In the genomic region with DNA sequence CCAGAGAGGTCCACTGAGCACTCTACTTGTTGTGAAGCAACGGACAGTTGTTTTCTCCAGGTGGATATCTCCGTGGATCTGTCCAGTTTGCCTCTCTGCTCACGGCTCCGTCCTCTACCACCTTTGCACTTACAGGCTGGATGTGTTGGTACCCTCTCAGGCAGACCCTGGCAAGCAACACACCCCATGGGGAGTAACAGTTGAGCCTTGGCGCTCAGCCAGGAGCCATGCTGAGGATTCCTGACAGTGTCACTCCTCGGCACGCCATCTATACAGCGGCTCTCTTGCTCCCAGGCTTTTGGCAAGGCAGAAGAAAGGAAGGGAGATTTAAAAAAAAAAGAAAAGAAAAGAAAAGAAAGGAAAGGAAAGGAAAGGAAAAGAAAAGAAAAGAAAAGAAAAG, we compare ENCODE assay signal across 15 mouse cellular contexts. TPM values are rescaled to one million over a fixed set of nuclear protein-coding genes. Genes with fewer than 3 reads are reported as not detected.
DNase-seq lines count a peak whose midpoint lies in the region; ATAC-seq and TF ChIP-seq lines count a peak whose summit lies in the region.
"Had no signal": no experiment of that assay in that cellular context is flagged by ENCODE, and none has a peak within 500 bp of the region (broad histone marks: within the 10 kb centered on the region; RNA-seq: fewer than 3 reads in every experiment).

No protein-coding gene starts in this region.

- H3K36me3 ChIP-seq in forebrain, postnatal 0 days (ENCODE audit: insufficient read depth): no peaks in the 10 kb centered on the region
- H3K36me3 ChIP-seq in forebrain, embryonic 11.5 days (ENCODE audit: control insufficient read depth, insufficient read depth, low read length): no peaks in the 10 kb centered on the region
- no peaks in the 10 kb centered on the region for H3K36me3 ChIP-seq in lung, embryonic 14.5 days (ENCODE audit: insufficient read depth)
- H3K36me3 ChIP-seq: liver, embryonic 12.5 days; lung, embryonic 15.5 days had no signal

- WGBS in forebrain, postnatal 0 days: 41% methylated on average over 8 of the region's 8 CpGs
- WGBS in forebrain, embryonic 11.5 days: 79% methylated on average over 8 of the region's 8 CpGs
- WGBS in lung, embryonic 14.5 days: 59% methylated on average over 8 of the region's 8 CpGs

- no peaks in the 10 kb centered on the region for H3K4me1 ChIP-seq in forebrain, postnatal 0 days (ENCODE audit: insufficient read depth)
- peaks cover 22% of the 10 kb centered on the region for H3K4me1 ChIP-seq in forebrain, embryonic 11.5 days (replicated peaks; ENCODE audit: control insufficient read depth, insufficient read depth, low read length)
- peaks cover 3% of the 10 kb centered on the region; the same call in 1 of the 2 replicates for H3K4me1 ChIP-seq in lung, embryonic 14.5 days (ENCODE audit: insufficient read depth)

- no peak overlapping the region for H3K4me3 ChIP-seq in forebrain, postnatal 0 days (ENCODE audit: low read depth, low read length)
- H3K4me3 ChIP-seq in forebrain, embryonic 11.5 days (ENCODE audit: low read depth, low read length): no peak overlapping the region
- H3K4me3 ChIP-seq in lung, embryonic 14.5 days (ENCODE audit: low read depth, low read length): no peak overlapping the region
- H3K4me3 ChIP-seq: heart, embryonic 12.5 days; liver, embryonic 12.5 days; lung, embryonic 15.5 days had no signal

- peak; percentile 34 for DNase-seq in forebrain, postnatal 0 days
- DNase-seq in forebrain, embryonic 11.5 days (ENCODE audit: low spot score): no peak
- DNase-seq in lung, embryonic 14.5 days: peak; percentile 57
- no peak for DNase-seq in lung, postnatal 36 days
- DNase-seq in right cerebral cortex, postnatal 4 days: peak; percentile 54
- DNase-seq in right cerebral cortex, adult 2 months (ENCODE audit: low spot score in 2 of 2): no peak
- peak; percentile 27 to 44 for DNase-seq in cerebellum, postnatal 36 days
- DNase-seq in layer of hippocampus, postnatal 36 days: no peak
- DNase-seq: adrenal gland, postnatal 10 days; heart, postnatal 36 days; kidney, adult 8-10 months; spleen, adult 18-20 months had no signal

- H3K27me3 ChIP-seq in forebrain, postnatal 0 days (ENCODE audit: insufficient read depth, low read length): no peaks in the 10 kb centered on the region
- H3K27me3 ChIP-seq in forebrain, embryonic 11.5 days (ENCODE audit: control insufficient read depth, insufficient read depth, low read length): peaks cover 37% of the 10 kb centered on the region
- no peaks in the 10 kb centered on the region for H3K27me3 ChIP-seq in lung, embryonic 14.5 days (ENCODE audit: insufficient read depth, low read length)
- H3K27me3 ChIP-seq: heart, embryonic 12.5 days; liver, embryonic 12.5 days; lung, embryonic 15.5 days had no signal

- no peak overlapping the region for H3K27ac ChIP-seq in forebrain, postnatal 0 days (ENCODE audit: low read depth, low read length)
- no peak overlapping the region for H3K27ac ChIP-seq in forebrain, embryonic 11.5 days (ENCODE audit: low read depth, low read length)
- H3K27ac ChIP-seq in lung, embryonic 14.5 days (ENCODE audit: low read depth): no peak overlapping the region
- H3K27ac ChIP-seq: liver, embryonic 12.5 days had no signal

- H3K9ac ChIP-seq in forebrain, postnatal 0 days: no peak overlapping the region
- no peak overlapping the region for H3K9ac ChIP-seq in forebrain, embryonic 11.5 days (ENCODE audit: low read length)
- no peak overlapping the region for H3K9ac ChIP-seq in lung, embryonic 14.5 days
- H3K9ac ChIP-seq: liver, embryonic 12.5 days; lung, embryonic 15.5 days had no signal

- no peaks in the 10 kb centered on the region for H3K9me3 ChIP-seq in forebrain, postnatal 0 days (ENCODE audit: low read length)
- H3K9me3 ChIP-seq in forebrain, embryonic 11.5 days (ENCODE audit: control insufficient read depth, low read length): no peaks in the 10 kb centered on the region
- no peaks in the 10 kb centered on the region for H3K9me3 ChIP-seq in lung, embryonic 14.5 days (ENCODE audit: low read depth, low read length)
- H3K9me3 ChIP-seq: heart, embryonic 12.5 days; liver, embryonic 12.5 days; lung, embryonic 15.5 days had no signal

- ATAC-seq in forebrain, postnatal 0 days: no peak
- no peak for ATAC-seq in forebrain, embryonic 11.5 days (replicated peaks; ENCODE audit: low FRiP score)
- no peak for ATAC-seq in lung, embryonic 14.5 days (ENCODE audit: insufficient read depth)

- no peak for TF ChIP-seq CTCF in forebrain, postnatal 0 days (IDR thresholded peaks at IDR 0.05; ENCODE audit: low read depth)
- no peak for TF ChIP-seq CTCF in lung, embryonic 14.5 days (IDR thresholded peaks at IDR 0.05; ENCODE audit: low read depth)

- H3K4me2 ChIP-seq in forebrain, postnatal 0 days (ENCODE audit: low read depth): no peak overlapping the region
- no peak overlapping the region for H3K4me2 ChIP-seq in forebrain, embryonic 11.5 days (ENCODE audit: low read depth, low read length, severe bottlenecking)
- H3K4me2 ChIP-seq in lung, embryonic 14.5 days: no peak overlapping the region
- H3K4me2 ChIP-seq: heart, embryonic 12.5 days; liver, embryonic 12.5 days; lung, embryonic 15.5 days had no signal

RNA-seq across cellular contexts. Expression of gene Fbxw4, which starts 45.7 kb away (rescaled TPM):
- total RNA-seq in forebrain, postnatal 0 days (2014; rRNA removed): 31.8 and 34.2 TPM in 2 replicates
- 5.0 and 6.4 TPM in 2 replicates for polyA plus RNA-seq in forebrain, postnatal 0 days (2015; fragmentation: Nextera tagmentation; extraction: Ambion mirVana)
- 5.0 and 7.3 TPM in 2 replicates for polyA plus RNA-seq in forebrain, embryonic 11.5 days (2014; fragmentation: Nextera tagmentation; extraction: Ambion mirVana)
- polyA plus RNA-seq in lung, embryonic 14.5 days (2014; fragmentation: Nextera tagmentation; extraction: Ambion mirVana): 5.1 and 7.5 TPM in 2 replicates
- 10 to 100 TPM; 33.7 to 34.3 TPM for total RNA-seq in layer of hippocampus, postnatal 36 days (2021)

RNA-seq across cellular contexts. Expression of gene Gm17018, which starts 54.0 kb away (rescaled TPM):
- total RNA-seq in forebrain, postnatal 0 days (2014; rRNA removed): 20.7 and 26.4 TPM in 2 replicates
- 61.4 and 69.6 TPM in 2 replicates for polyA plus RNA-seq in forebrain, postnatal 0 days (2015; fragmentation: Nextera tagmentation; extraction: Ambion mirVana)
- 49.7 and 53.9 TPM in 2 replicates for polyA plus RNA-seq in forebrain, embryonic 11.5 days (2014; fragmentation: Nextera tagmentation; extraction: Ambion mirVana)
- 48.0 and 56.7 TPM in 2 replicates for polyA plus RNA-seq in lung, embryonic 14.5 days (2014; fragmentation: Nextera tagmentation; extraction: Ambion mirVana)
- total RNA-seq in layer of hippocampus, postnatal 36 days (2021): 10 to 100 TPM; 52.5 to 66.0 TPM

RNA-seq across cellular contexts. Expression of gene Poll, which starts 54.0 kb away (rescaled TPM):
- total RNA-seq in forebrain, postnatal 0 days (2014; rRNA removed): 10.9 and 11.8 TPM in 2 replicates
- 9.1 and 10.8 TPM in 2 replicates for polyA plus RNA-seq in forebrain, postnatal 0 days (2015; fragmentation: Nextera tagmentation; extraction: Ambion mirVana)
- 22.6 and 24.0 TPM in 2 replicates for polyA plus RNA-seq in forebrain, embryonic 11.5 days (2014; fragmentation: Nextera tagmentation; extraction: Ambion mirVana)
- polyA plus RNA-seq in lung, embryonic 14.5 days (2014; fragmentation: Nextera tagmentation; extraction: Ambion mirVana): 15.9 and 18.3 TPM in 2 replicates
- total RNA-seq in layer of hippocampus, postnatal 36 days (2021): 1 to 10 TPM; 8.5 to 9.3 TPM

Comparison
In these comparisons a context has a peak if more than half of its experiments do, and no peak if none do; other contexts are left out.
1. DNase-seq: peak in forebrain, postnatal 0 days (single experiment), lung, embryonic 14.5 days (single experiment), right cerebral cortex, postnatal 4 days (single experiment) and cerebellum, postnatal 36 days (2 of 2); none in forebrain, embryonic 11.5 days (single experiment), lung, postnatal 36 days (single experiment), right cerebral cortex, adult 2 months (0 of 2) and layer of hippocampus, postnatal 36 days (0 of 2).